Mouse (Mus musculus): ENCODE measurements around the gene Dhrs13.
"Not testable (repeated sequence)": the region's sequence is repeated elsewhere in the genome, so short reads cannot be mapped to it uniquely, and the experiment has no call there.

The Dhrs13 gene

DNA sequence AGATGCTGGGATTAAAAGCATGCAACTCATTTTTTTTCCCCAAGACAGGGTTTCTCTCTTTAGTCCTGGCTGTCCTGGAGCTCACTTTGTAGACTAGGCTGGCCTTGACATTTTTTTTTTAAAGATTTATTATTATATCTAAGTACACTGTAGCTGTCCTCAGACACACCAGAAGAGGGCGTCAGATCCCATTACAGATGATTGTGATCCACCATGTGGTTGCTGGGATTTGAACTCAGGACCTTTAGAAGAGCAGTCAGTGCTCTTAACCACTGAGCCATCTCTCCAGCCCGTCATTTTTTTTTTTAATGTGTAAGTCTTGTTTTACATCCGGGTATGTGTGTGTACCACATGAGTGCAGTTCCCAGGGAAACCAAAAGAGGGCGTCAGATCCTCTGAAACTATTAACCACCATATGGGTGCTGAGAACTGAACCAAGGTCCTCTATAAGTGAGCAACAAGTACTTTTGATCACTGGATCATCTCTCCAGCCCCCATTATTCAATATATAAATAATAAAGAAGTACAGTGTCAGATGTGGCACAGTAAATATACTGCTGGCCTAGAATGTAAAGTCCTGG, 10.3 kb downstream of the Dhrs13 start:
- DNase-seq (ENCODE audit: low spot score), result not testable (repeated sequence)

- peak; percentile 29 for DNase-seq (ENCODE audit: low spot score)
Measured at GRCm38 (mm10) chr11:78044758-78045251, 12.7 kb downstream of the Dhrs13 start.

DNA sequence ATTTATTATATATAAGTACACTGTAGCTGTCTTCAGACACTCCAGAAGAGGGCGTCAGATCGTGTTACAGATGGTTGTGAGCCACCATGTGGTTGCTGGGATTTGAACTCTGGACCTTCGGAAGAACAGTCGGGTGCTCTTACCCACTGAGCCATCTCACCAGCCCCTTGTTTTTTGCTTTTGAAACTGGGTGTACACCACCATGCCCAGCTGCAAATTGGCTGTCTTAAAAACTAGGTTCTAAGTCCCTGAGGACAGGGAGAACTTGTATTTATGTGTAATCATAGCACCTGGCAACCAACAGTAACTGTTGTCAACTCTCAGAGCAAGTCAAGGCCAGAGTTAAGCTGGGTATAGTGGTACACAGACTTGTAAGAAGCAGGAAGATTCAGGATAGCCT, 16.6 kb downstream of the Dhrs13 start:
- not testable (repeated sequence) for DNase-seq (ENCODE audit: low spot score)

GRCm38 (mm10) chr11:78053078-78053477, 21.0 kb downstream of the Dhrs13 start:
- DNase-seq (ENCODE audit: low spot score), result no peak

- DNase-seq (ENCODE audit: low spot score), result no peak
Measured at GRCm38 (mm10) chr11:78056946-78057345, 24.9 kb downstream of the Dhrs13 start.

DNA sequence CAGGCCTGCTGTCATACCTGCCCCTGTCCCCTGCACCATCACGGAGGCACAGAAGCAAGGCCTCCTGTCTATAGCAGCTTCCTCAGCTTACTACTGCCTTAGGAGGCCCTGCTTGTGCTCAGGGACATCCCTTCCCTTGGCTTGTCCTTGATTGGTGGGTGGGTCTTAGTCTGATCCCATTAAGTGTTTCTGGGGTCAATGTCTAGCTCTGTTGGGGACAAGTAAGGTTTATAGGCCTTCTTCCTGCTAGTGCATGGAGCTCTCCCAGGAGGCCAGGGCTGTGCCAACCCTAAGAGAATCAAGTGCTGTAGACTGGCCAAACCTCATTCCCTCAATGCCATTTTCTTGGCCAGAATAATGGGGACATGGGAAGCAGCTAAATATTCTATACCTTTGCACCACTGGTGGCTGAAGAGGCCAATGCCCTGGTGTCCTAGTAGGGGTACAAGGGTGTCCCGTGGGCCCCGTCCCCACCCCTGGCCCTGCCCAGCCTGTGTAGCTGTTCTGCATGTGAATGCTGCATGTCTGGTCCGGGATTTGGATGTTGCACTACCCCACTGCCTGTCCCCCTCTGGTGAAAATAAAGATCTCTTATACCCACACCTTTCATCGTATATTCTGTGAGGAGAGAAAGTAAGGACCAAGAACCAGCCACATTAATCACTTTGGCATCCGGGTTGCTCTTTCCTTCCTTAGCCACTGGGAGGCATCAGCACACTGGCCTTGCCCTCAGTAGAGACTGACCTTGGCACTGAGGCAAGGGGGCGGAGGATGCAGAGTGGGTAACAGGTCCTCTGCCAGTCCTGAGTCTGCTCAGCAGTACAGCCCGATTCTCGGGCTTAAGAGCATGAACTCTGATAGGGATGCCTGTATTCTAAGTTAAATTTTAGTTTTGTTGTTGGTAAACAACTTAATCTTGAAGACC, 28.0 kb downstream of the Dhrs13 start:
- DNase-seq (ENCODE audit: low spot score), result peak; percentile 50

DNA sequence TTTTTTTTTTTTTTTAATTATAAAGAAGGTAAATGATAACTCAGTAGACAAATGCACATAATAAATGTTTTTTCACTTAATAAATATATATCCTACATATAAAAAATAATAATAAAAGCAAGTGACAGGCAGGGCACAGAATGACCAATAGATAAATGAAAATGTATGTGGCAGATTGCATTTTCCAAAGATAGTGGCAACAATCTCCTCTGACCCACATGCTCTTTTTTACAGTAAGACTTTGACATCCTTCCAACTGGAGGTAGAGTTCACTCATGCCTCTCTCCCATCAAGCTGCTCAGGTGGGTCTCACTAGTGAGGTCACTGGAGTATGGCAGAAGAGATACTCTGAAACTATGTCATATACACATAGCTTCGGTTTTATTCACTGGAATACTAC, 30.5 kb downstream of the Dhrs13 start:
- DNase-seq (ENCODE audit: low spot score), result no peak

GRCm38 (mm10) chr11:78065906-78066305, 33.8 kb downstream of the Dhrs13 start:
- no peak for DNase-seq (ENCODE audit: low spot score)

DNA sequence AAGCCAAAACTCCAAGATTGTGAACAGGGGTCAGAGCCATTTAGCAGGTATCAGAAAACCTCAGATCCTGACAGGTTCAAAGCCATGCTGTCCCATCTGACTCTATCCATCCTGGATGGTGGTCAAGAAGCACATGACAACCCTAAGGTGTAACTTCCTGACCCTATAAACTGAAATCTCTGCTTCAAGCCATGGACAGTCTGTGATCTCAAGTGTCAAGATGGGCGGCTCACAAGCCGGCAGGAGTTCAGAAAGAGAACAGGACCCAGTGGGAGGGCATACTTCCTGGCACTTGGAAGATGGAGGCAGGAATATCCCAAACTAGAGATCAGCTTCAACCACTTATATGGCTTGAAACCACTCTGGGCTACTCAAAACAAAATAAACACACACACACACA, 34.6 kb downstream of the Dhrs13 start:
- no peak for DNase-seq (ENCODE audit: low spot score)

GRCm38 (mm10) chr11:78067566-78067965, 35.5 kb downstream of the Dhrs13 start:
- no peak for DNase-seq (ENCODE audit: low spot score)

GRCm38 (mm10) chr11:78069130-78069529, 37.0 kb downstream of the Dhrs13 start:
- no peak for DNase-seq (ENCODE audit: low spot score)

DNA sequence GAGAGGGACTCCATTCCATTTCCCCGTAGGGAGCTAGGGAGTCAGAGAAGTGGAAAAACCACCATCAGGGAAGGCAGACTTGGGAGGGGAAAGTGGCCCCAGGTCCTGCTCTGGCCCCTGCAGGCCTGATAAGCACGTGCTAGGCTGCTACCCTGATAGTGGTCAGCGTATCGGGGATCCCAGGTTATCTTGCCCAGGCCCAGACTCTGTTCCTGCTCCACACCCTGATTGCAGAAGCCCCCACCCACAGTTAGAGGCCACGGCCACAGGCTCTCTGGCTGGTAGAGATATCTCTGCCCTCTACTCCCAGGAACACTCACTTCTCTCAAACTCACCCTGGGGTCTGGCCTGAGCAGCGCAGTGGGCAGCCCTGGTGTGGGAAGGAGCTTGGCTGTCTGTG, 37.6 kb downstream of the Dhrs13 start:
- DNase-seq (ENCODE audit: low spot score), result no peak

- DNase-seq (ENCODE audit: low spot score), result no peak
Measured at GRCm38 (mm10) chr11:78071938-78072337, 39.9 kb downstream of the Dhrs13 start.

DNA sequence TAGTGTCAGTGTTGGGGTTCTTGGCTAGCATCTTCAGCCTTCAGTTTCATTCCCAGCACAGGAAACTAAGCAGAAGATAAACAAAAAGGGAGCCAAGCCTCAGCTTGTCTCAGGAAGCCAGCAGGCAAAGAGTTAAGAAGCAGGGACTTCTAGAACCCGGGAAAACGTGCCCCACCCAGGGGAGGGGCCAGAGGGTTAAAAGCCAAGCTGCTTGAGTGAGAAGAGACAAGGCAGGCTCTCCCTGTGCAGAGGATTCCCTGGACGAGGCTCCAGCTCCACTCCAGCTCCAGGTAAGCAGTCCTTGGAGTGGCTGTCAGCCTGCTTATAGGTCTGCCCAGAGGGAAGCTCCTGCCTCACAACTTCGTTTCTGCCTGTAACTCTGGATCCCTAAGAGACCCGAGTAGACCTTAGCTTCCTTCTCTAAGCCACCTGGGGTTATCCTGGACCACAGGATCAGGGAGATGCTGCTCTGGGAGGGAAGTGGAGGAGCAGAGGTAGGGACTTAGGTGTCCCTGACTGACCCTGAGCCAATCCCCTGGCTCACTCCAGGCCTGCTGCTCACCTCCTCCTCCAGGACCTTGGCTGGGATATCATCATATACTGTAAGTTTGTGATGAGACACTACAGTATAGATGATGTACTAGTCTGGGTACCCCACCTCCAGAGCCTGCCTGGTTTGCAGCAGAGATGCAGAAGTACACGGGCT, 40.5 kb downstream of the Dhrs13 start:
- no peak for DNase-seq (ENCODE audit: low spot score)

GRCm38 (mm10) chr11:78073577-78074276, 41.6 kb downstream of the Dhrs13 start:
- DNase-seq (ENCODE audit: low spot score), result no peak

DNA sequence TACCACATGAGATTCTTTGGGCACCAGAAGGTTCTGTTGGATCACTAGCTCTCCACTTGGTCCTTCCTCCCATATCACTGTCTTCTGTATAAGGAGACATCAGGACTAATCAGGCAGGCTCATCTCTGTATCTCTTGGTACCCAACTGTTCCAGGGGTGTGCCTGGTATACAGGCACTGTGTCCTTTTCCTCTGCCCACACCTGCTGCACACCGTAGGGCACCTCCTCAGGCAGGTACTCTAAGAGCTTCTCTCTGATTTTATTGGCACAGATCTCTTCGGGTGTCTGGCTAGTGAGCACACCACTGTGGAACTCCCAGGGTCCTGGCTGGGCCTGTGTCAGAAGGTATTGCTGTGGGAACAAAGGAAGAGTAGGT, 42.2 kb downstream of the Dhrs13 start:
- no peak for DNase-seq (ENCODE audit: low spot score)

GRCm38 (mm10) chr11:78074666-78075065, 42.6 kb downstream of the Dhrs13 start:
- DNase-seq (ENCODE audit: low spot score), result no peak

- DNase-seq (ENCODE audit: low spot score), result peak; percentile 74
Measured at GRCm38 (mm10) chr11:78079961-78080921, 48.2 kb downstream of the Dhrs13 start, which contains the start of gene Eral1. TSS of gene Eral1 (minus strand) at chr11:78080383.

DNA sequence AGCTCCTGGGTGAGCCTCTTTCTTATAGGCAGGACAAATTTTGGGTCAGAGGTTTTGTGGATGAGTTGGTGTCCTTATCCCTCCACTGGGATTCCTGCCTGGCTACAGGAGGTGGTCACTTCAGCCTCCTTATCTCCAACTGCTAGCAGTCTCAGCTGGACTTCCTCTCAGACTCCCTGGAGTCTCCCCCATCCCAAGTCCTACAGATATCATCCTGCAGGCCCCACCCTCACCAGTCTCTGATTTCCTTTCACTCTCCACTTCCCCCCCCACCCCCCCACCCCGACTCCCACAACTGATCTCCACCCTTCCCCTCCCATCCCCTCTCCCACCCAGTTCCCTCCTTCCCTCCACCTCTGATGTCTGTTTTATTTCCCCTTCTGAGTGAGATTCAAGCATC, 51.5 kb downstream of the Dhrs13 start:
- no peak for DNase-seq (ENCODE audit: low spot score)

GRCm38 (mm10) chr11:78086925-78087479, 54.9 kb downstream of the Dhrs13 start:
- DNase-seq (ENCODE audit: low spot score), result no peak
